Mouse (Mus musculus) cerebellum, adult 2 months (tissue): ENCODE measurements at regions not wholly inside any gene's neighbourhood (a gene's known extent, or its start where the extent isn't known, plus 50 kb on each side); places are given as distances from the start of the nearest gene placed in this dataset.
"Not testable (repeated sequence)": the region's sequence is repeated elsewhere in the genome, so short reads cannot be mapped to it uniquely, and the experiment has no call there.

ENCODE experiments used
- CTCF ChIP-seq: fragments of 200-500 bp; IDR thresholded peaks from 2 replicates; pipeline ENCODE4 v1.5.1; 2011; ENCODE audit warnings: low read depth, mild to moderate bottlenecking, control low read depth, low read length, moderate library complexity, borderline replicate concordance; ENCODE audit not compliant: insufficient read depth
- POLR2A ChIP-seq: fragments of 200-500 bp; IDR thresholded peaks from 2 replicates; pipeline ENCODE4 v1.6.1; 2011; ENCODE audit warnings: low read length, control low read depth, borderline replicate concordance; ENCODE audit not compliant: insufficient read depth

- TF ChIP-seq POLR2A, CTCF: not testable (repeated sequence)
Observed at GRCm38 (mm10) chr8:28523506-28523905, 1076.0 kb downstream of the Poteg start.
